Mouse (Mus musculus) heart, postnatal 0 days (tissue): ENCODE measurements around the gene Fbll1. TPM values are rescaled to one million over a fixed set of nuclear protein-coding genes. Genes with fewer than 3 reads are reported as not detected.
"Not testable (repeated sequence)": the region's sequence is repeated elsewhere in the genome, so short reads cannot be mapped to it uniquely, and the experiment has no call there.

Source experiments
- ATAC-seq: fragments of 200-750 bp; cut with Nextera tagmentation; 2 replicates; pipeline ENCODE4 v1.8.0; 2017; ENCODE audit warnings: low read depth, moderate number of reproducible peaks, moderate library complexity; ENCODE audit not compliant: insufficient read depth
- DNase-seq: peaks from one replicate; pipeline ENCODE4 v3.0.0-alpha.2; 2016; ENCODE audit warnings: low spot score
- H3K27ac ChIP-seq: fragments of 300-500 bp; sonication (generic); 2 replicates; pipeline ENCODE4 v1.5.1; 2014; ENCODE audit warnings: low read depth, mild to moderate bottlenecking
- H3K27me3 ChIP-seq: fragments of 300-500 bp; sonication (generic); 2 replicates; pipeline ENCODE4 v1.6.1; 2014; ENCODE audit warnings: low read length, mixed read lengths; ENCODE audit not compliant: control insufficient read depth, insufficient read depth
- H3K36me3 ChIP-seq: fragments of 300-500 bp; sonication (generic); replicated peaks from 2 replicates; pipeline ENCODE4 v1.6.1; 2014; ENCODE audit warnings: low read length, mixed read lengths; ENCODE audit not compliant: control insufficient read depth, insufficient read depth
- H3K4me1 ChIP-seq: fragments of 300-500 bp; sonication (generic); 2 replicates; pipeline ENCODE4 v1.6.1; 2014; ENCODE audit warnings: antibody characterized with exemption; ENCODE audit not compliant: control insufficient read depth, insufficient read depth
- H3K4me2 ChIP-seq: fragments of 300-500 bp; sonication (generic); 2 replicates; pipeline ENCODE4 v1.6.1; 2014; ENCODE audit warnings: low read depth, mild to moderate bottlenecking, low read length, moderate library complexity
- H3K4me3 ChIP-seq: fragments of 300-500 bp; sonication (generic); 2 replicates; pipeline ENCODE4 v1.5.1; 2014; ENCODE audit warnings: low read depth, low read length
- H3K9ac ChIP-seq: fragments of 300-500 bp; sonication (generic); replicated peaks from 2 replicates; pipeline ENCODE4 v1.6.1; 2014; ENCODE audit warnings: low read depth, low read length, mixed read lengths
- H3K9me3 ChIP-seq: fragments of 300-500 bp; sonication (generic); replicated peaks from 2 replicates; pipeline ENCODE4 v1.6.1; 2016; ENCODE audit warnings: low read length; ENCODE audit not compliant: control insufficient read depth
- CTCF ChIP-seq: IDR thresholded peaks from 2 replicates; pipeline ENCODE4 v1.5.1; 2016; ENCODE audit warnings: antibody characterized with exemption, control low read depth, low read depth
- EP300 ChIP-seq: IDR thresholded peaks from 2 replicates; pipeline ENCODE4 v1.6.1; 2016; ENCODE audit warnings: antibody characterized with exemption, low read depth
- WGBS: fragments of 180-500 bp; shearing (Covaris S2); extraction: QIAGEN DNeasy Blood & Tissue Kit; methylation state at CpG from one replicate; pipeline ENCODE4 v1.1.7; 2014; 5-methylcytosine and 5-hydroxymethylcytosine counted together
- polyA plus RNA-seq: library from polyadenylated mRNA; unstranded; fragments of >200 nt; fragmentation: Nextera tagmentation; extraction: Ambion mirVana; gene quantifications from 2 replicates; pipeline ENCODE4 v1.2.1, GENCODE M21; 2015
- total RNA-seq: library from RNA; depleted of rRNA; stranded (reverse); fragments of >200 nt; gene quantifications from 2 replicates; pipeline ENCODE4 v1.2.3, GENCODE M21; 2014; ENCODE audit warnings: low replicate concordance

The Fbll1 gene
- total and polyA plus RNA-seq, 2 experiments from 2014 or later = not detected

GRCm38 (mm10) chr11:35797751-35798494, 761 bp downstream of the Fbll1 start:
- no peak for TF ChIP-seq CTCF
- TF ChIP-seq EP300 = no peak
- no peaks in the 10 kb centered on the region for H3K9me3 ChIP-seq

GRCm38 (mm10) chr11:35792800-35793199, 5.9 kb downstream of the Fbll1 start:
- not testable (repeated sequence) for H3K4me3 ChIP-seq, H3K9me3 ChIP-seq, DNase-seq, H3K9ac ChIP-seq, H3K27ac ChIP-seq, H3K4me1 ChIP-seq, H3K4me2 ChIP-seq, ATAC-seq
- H3K36me3 ChIP-seq = peaks cover 20% of the 10 kb centered on the region
- WGBS = 71% methylated on average over 5 of the region's 5 CpGs
- peaks cover 25% of the 10 kb centered on the region for H3K27me3 ChIP-seq

More at GRCm38 (mm10) chr11:35797751-35798494, 761 bp downstream of the Fbll1 start:
- ATAC-seq (no peak), DNase-seq (no peak)
- H3K9ac ChIP-seq = no peak overlapping the region
- H3K36me3 ChIP-seq = no peaks in the 10 kb centered on the region
- H3K4me3 ChIP-seq = peak overlapping the region; percentile 18
- peak overlapping the region; percentile 43; the same call in 1 of the 2 replicates for H3K4me2 ChIP-seq
- no peaks in the 10 kb centered on the region for H3K4me1 ChIP-seq
- 5% methylated on average over 86 of the region's 86 CpGs for WGBS
- no peak overlapping the region for H3K27ac ChIP-seq
- H3K27me3 ChIP-seq = peaks cover 49% of the 10 kb centered on the region

- Histone ChIP-seq H3K9me3 (no peaks in the 10 kb centered on the region), H3K4me2 (no peak overlapping the region), H3K9ac (no peak overlapping the region), H3K36me3 (peaks cover 47% of the 10 kb centered on the region), H3K4me1 (no peaks in the 10 kb centered on the region), H3K27me3 (no peaks in the 10 kb centered on the region), H3K4me3 (no peak overlapping the region), H3K27ac (no peak overlapping the region)
- WGBS = 71% methylated on average over 2 of the region's 2 CpGs
- DNase-seq (no peak), ATAC-seq (no peak)
- TF ChIP-seq CTCF = no peak
- TF ChIP-seq EP300 = no peak
Measured at GRCm38 (mm10) chr11:35788443-35788842, 10.2 kb downstream of the Fbll1 start.

- DNase-seq (no peak), ATAC-seq (no peak)
- H3K36me3 ChIP-seq = peaks cover 62% of the 10 kb centered on the region
- H3K9ac ChIP-seq = no peak overlapping the region
- WGBS = 99% methylated on average over 4 of the region's 4 CpGs
- H3K9me3 ChIP-seq = no peaks in the 10 kb centered on the region
- H3K4me1 ChIP-seq = no peaks in the 10 kb centered on the region
- H3K27ac ChIP-seq = no peak overlapping the region
- no peak overlapping the region for H3K4me2 ChIP-seq
- no peak overlapping the region for H3K4me3 ChIP-seq
- no peaks in the 10 kb centered on the region for H3K27me3 ChIP-seq
- no peak for TF ChIP-seq EP300
Measured at GRCm38 (mm10) chr11:35784537-35784936, 14.1 kb downstream of the Fbll1 start.

GRCm38 (mm10) chr11:35784002-35784401, 14.7 kb downstream of the Fbll1 start:
- ATAC-seq = no peak
- Histone ChIP-seq H3K36me3 (peaks cover 63% of the 10 kb centered on the region), H3K4me1 (no peaks in the 10 kb centered on the region), H3K27ac (no peak overlapping the region), H3K4me3 (no peak overlapping the region), H3K9me3 (no peaks in the 10 kb centered on the region), H3K27me3 (no peaks in the 10 kb centered on the region), H3K4me2 (no peak overlapping the region), H3K9ac (no peak overlapping the region)
- 93% methylated on average over 3 of the region's 3 CpGs for WGBS
- no peak for DNase-seq
- TF ChIP-seq CTCF (no peak), EP300 (no peak)

- peak; percentile 9 for DNase-seq
- H3K9me3 ChIP-seq = no peaks in the 10 kb centered on the region
- no peak overlapping the region for H3K27ac ChIP-seq
- no peaks in the 10 kb centered on the region for H3K27me3 ChIP-seq
- peaks cover 71% of the 10 kb centered on the region for H3K36me3 ChIP-seq
- no peak overlapping the region for H3K9ac ChIP-seq
- no peaks in the 10 kb centered on the region for H3K4me1 ChIP-seq
- no peak overlapping the region for H3K4me3 ChIP-seq
- TF ChIP-seq EP300 = no peak
- peak; percentile 44 for TF ChIP-seq CTCF
- WGBS = 62% methylated on average over 5 of the region's 5 CpGs
- ATAC-seq = no peak
- no peak overlapping the region for H3K4me2 ChIP-seq
Measured at GRCm38 (mm10) chr11:35783038-35783437, 15.6 kb downstream of the Fbll1 start.
